Comparison of ENCODE assay signal across 22 mouse cellular contexts in the genomic region with DNA sequence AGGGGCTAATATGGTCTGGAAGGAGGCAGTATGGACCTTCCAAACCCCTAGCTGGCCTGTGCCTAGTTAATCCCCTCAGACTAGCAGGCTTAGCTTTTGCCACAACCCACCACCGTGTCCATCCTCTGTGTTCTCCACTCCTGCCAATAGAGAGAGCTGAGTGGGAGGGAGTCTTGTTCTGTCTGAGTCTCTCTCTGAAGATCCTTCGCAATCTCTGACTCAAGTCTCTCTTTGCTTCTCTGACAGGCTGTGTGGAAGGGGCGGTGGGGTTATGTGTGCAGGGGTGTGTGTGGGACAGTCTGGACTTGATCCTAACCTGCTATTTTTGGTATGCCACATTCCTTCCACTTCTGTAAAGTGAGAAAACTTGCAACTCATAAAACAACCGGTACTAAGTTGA. TPM values are rescaled to one million over a fixed set of nuclear protein-coding genes. Genes with fewer than 3 reads are reported as not detected.
"Had no signal": no experiment of that assay in that cellular context is flagged by ENCODE, and none has a peak within 500 bp of the region (broad histone marks: within the 10 kb centered on the region; RNA-seq: fewer than 3 reads in every experiment).

No protein-coding gene starts in this region.

- H3K27ac ChIP-seq: neural tube, embryonic 12.5 days; neural tube, embryonic 13.5 days; neural tube, embryonic 15.5 days; stomach, embryonic 15.5 days; stomach, postnatal 0 days had no signal

- H3K9ac ChIP-seq: neural tube, embryonic 12.5 days; neural tube, embryonic 13.5 days; neural tube, embryonic 15.5 days; stomach, embryonic 15.5 days had no signal

- DNase-seq: right cerebral cortex, adult 18-20 months; right cerebral cortex, postnatal 14 days; right cerebral cortex, postnatal 25 days; right cerebral cortex, postnatal 4 days; spleen, adult 18-20 months; thymus, adult 18-20 months; thymus, adult 2 months; thymus, postnatal 14 days; thymus, postnatal 25 days; thymus, postnatal 36 days; thymus, postnatal 4 days had no signal

- H3K4me2 ChIP-seq: neural tube, embryonic 12.5 days; neural tube, embryonic 13.5 days; neural tube, embryonic 15.5 days; stomach, embryonic 15.5 days had no signal

- H3K4me3 ChIP-seq: neural tube, embryonic 12.5 days; neural tube, embryonic 13.5 days; neural tube, embryonic 15.5 days; stomach, embryonic 15.5 days had no signal

- H3K9me3 ChIP-seq: neural tube, embryonic 12.5 days; neural tube, embryonic 13.5 days; neural tube, embryonic 15.5 days; stomach, embryonic 15.5 days had no signal

- H3K36me3 ChIP-seq: neural tube, embryonic 12.5 days; neural tube, embryonic 13.5 days; neural tube, embryonic 15.5 days; stomach, embryonic 15.5 days had no signal

RNA-seq across cellular contexts. Expression of a gene that starts 1.2 kb away (rescaled TPM):
- polyA plus RNA-seq: neural tube, embryonic 12.5 days; neural tube, embryonic 13.5 days; small intestine, adult 2 months; spleen, adult 2 months; stomach, embryonic 14.5 days; stomach, embryonic 15.5 days; stomach, embryonic 16.5 days; stomach, postnatal 0 days; urinary bladder, adult 2 months had no signal

RNA-seq across cellular contexts. Expression of a gene that starts 15.7 kb away (rescaled TPM):
- polyA plus RNA-seq: neural tube, embryonic 12.5 days; neural tube, embryonic 13.5 days; neural tube, embryonic 14.5 days; neural tube, embryonic 15.5 days; small intestine, adult 2 months; stomach, embryonic 14.5 days; stomach, embryonic 15.5 days; stomach, embryonic 16.5 days; stomach, postnatal 0 days had no signal
